Mouse (Mus musculus) cerebellum, postnatal 14 days (tissue): ENCODE results near the gene Tap1.
"Not testable (repeated sequence)": the region's sequence is repeated elsewhere in the genome, so short reads cannot be mapped to it uniquely, and the experiment has no call there.

Experiments used
- DNase-seq, 2 experiments: peaks; one replicate each; pipeline ENCODE4 v3.0.0; 2021; ENCODE audit warnings: mixed read lengths in 2 of 2

The Tap1 gene

DNA sequence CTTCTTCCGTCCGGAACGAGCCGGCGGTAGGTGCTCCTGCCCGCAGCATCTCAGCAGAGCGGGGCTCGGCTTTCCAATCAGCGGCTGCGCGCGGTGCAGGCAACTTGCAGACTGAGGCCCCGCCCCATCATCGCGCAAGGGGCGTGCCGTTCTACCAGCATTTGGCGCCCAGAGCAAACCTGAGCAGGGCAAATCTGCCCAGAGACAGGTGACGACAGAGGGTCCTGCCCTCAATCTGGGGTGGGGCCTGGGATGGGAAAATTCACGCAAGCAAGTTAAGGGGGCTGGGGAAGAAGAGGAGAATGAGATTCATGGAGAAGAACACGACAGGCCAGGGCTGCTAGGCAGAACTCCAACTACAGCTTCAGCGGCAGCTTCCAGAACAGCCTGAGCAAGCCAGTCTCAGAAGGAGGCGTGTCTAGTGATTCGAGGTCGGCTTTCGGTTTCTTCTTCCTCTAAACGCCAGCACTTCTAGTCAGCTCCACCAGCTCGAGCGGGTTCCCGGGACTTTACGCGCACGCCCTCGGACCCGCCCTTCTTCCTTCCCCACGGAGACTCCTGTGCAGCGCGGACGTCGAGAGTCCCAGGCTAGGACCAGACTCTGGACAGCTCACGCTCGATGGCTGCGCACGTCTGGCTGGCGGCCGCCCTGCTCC lies at the start of gene Tap1, which contains the start of gene Psmb9:
Gene Tap1 (plus strand): TSS at position 293 of the 656 bp plus-strand sequence.
Gene Psmb9 (minus strand): TSS at position 504 of the 656 bp plus-strand sequence.
- DNase-seq, result peak; percentile 98 to 99

DNA sequence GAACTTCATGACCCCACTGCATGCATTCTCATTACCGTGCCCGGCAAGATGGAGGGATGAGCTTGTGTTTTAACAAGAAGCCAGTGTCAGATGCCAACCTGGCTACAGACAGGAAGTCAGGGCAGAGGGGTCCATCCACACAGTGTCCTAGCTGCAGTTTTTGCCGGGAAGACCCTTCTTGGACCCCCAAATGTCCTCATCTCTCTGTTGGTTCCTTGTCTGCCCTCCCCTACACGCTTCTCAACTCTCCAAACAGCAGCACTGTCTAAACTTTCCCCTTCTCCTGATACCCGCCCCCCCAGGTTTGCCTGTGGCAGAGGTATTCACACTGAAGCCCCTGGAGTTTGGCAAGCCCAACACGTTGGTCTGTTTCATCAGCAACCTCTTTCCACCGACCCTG lies 49.8 kb upstream of the Tap1 start:
- DNase-seq, result peak in 1 of 2 experiments; percentile 2

GRCm38 (mm10) chr17:34138655-34139054 lies 48.7 kb upstream of the Tap1 start:
- DNase-seq, result no peak

GRCm38 (mm10) chr17:34139416-34139815 lies 47.9 kb upstream of the Tap1 start:
- peak in 1 of 2 experiments; percentile 14 for DNase-seq

GRCm38 (mm10) chr17:34140240-34140639 lies 47.1 kb upstream of the Tap1 start:
- no peak for DNase-seq

DNA sequence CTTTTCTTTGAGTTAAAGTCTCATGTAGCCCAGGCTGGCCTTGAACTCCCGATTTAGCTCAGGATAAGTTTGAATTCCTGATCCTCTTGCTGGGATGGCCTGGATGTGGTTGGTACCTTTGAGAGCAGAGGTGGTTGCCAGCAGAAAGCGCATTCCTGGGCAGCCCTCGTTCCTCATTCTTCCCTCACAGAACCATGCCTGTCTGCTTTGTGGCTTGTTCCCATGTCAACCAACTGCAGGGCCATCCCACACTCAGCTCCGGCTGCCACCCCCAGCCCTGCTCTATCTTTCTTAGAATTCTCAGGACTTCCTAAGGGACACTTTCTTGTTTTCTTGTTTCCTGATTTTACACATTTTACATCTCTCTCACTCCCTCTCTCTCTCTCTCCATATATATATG lies 45.9 kb upstream of the Tap1 start:
- DNase-seq, result no peak

- no peak for DNase-seq
Observed at GRCm38 (mm10) chr17:34142456-34143010, 44.8 kb upstream of the Tap1 start.

GRCm38 (mm10) chr17:34143033-34143432 lies 44.3 kb upstream of the Tap1 start, which contains the start of gene H2-DMb2:
TSS of gene H2-DMb2 (plus strand) at chr17:34143307.
- DNase-seq, result no peak

DNA sequence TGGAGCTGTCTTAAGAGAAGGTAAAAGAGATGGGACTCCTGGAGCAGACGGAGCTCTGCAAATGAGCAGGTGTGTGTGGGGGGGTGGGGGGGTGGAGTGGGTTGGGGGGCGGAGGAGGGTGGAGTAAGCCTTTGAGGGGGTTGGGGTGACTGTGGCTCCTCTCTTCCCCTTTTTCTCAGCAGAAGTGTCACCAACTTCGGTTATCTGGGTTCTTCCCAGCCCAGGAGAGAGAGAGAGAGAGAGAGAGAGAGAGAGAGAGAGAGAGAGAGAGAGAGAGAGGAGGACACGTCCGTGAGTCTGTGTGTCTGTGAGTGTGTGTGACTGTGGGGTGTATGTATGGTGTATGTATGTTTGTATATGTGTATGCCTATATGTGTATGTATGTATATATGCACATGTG lies 43.9 kb upstream of the Tap1 start:
- DNase-seq, result no peak

DNA sequence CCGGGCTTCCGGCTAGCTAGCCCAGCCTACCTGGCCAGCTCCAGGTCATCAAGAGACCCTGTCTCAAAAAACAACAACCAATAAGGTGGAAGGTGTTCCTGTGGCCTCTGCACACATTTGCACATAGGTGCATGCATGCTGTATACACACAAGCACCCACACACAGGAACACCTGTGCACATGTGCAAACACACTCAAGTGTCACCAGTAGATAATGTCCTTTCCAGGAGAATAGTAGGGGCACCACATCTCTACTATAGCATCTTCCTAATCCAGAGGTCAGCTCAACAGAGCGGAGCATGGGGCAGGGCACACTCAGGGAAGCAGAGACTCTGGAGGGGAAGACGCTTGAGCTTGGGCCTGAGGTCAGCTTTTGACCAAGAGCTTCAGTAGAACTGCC lies 43.1 kb upstream of the Tap1 start:
- not testable (repeated sequence) for DNase-seq

DNA sequence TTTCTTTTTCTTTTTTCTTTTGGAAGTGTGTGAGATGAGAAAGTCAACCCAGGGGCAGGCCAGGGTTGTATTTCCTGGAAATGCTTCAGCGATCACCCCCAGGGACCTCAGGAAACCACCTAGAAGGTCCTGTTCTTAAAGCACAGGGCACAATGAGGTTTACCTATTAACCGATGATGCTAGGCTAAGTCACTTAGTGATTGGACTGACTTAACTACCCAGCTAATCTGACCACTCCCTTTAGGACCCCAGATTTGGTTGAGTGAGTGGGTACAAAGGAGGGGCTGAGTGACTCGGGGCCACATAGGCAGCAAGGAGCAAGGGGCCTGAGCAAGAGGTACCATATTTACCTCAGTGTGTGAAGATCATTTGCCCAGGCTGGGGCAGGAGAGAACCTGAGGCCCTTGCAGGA lies 42.4 kb upstream of the Tap1 start:
- DNase-seq, result no peak

DNA sequence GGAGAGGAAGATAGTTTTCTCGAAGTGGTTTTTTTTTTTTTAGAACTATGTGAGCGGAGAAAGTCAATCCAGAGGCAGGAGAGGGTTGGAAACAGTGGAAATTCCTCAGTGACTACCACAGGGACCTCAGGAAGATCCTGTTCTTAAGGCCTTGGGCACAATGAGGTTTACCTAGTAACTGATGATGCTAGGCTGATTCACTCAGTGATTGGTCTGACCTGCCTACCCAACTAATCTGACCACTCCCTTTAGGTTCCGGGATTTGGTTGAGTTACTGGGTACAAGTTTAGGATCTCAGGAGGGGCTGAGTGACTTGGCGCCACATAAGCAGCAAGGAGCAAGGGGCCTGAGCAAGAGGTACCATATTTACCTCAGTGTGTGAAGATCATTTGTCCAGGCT lies 34.4 kb upstream of the Tap1 start, which contains the start of gene H2-DMb1:
Gene H2-DMb1 (plus strand): TSS at position 150 of the 400 bp plus-strand sequence.
- peak; percentile 47 to 53 for DNase-seq

DNA sequence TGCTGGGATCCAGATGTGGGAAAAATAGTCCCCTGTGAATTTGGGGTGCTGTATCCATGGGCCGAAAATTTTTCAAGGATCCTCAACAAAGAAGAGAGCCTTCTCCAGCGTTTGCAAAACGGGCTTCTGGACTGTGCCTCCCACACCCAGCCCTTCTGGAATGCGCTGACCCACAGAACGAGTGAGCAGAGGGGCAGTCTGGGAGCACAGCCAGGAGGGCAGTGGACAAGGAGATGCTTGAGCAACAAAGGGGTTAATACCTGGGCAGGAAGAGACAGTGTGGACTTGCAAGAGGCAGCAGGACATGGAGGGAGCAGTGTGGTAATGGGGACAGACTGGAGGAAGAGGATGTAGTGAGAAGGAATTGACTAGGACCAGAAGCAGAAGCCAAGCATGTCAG lies 31.8 kb upstream of the Tap1 start:
- DNase-seq, result no peak

- no peak for DNase-seq
Observed at GRCm38 (mm10) chr17:34164202-34164895, 23.0 kb upstream of the Tap1 start.

GRCm38 (mm10) chr17:34165033-34165730 lies 22.2 kb upstream of the Tap1 start:
- DNase-seq, result no peak

DNA sequence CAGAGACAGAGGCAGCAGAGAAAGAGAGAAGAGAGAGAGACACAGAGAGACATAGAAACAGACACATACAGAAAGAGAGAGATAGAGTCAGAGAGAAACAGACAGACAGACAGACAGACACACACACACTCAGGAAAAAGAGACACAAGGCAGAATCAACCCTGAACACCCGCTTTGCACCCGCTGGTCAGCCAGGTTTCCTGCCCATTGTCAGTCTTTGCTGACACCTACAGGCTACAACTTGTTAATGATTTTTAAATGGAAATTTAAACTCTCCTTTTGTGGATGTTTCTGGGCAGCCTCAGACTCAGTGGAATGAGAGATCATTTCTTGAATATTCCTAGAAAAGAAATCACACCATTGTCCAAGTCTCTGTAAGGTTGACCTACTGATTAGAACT lies 18.1 kb upstream of the Tap1 start:
- DNase-seq, result peak; percentile 57 to 66

DNA sequence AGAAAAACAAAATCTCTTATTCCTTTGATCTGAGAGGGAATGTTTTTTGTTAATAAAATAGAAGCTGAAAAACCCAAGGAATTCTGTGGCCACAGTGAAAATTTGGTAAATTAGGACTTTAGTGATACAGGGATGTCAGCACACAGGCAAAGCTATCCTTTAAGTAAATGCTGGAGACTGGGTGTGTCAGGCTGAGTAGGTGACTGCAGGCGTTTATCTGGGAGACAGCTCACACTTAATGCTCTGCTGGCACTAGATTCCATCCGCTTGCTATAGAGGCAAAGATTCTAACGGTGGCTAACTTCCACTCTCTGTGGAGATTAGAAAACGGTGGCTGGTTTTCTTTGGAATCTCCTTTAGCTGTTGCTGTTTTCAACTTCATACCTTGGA lies 16.9 kb upstream of the Tap1 start:
- DNase-seq, result no peak

GRCm38 (mm10) chr17:34170877-34171498 lies 16.4 kb upstream of the Tap1 start:
- DNase-seq, result peak; percentile 89 to 90

DNA sequence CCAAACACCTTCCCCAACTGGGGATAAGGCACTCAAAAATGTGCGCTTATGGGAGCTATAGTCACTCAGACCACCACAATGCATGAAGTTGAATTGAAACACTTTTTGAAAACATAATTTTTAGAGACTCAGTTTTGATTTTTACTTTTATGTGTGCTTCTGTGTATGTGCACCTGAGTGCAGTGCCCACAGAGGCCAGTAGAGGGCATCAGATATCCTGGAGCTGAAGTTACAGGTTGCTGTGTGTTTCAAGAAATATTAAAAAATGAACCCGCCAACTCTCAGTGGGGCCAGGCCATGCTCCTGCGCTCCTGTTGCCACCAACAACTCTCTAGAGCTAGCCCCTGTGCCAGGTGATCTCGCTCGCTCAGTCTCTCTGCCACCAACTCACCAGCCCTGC lies 14.8 kb upstream of the Tap1 start:
- DNase-seq, result peak in 1 of 2 experiments; percentile 20

GRCm38 (mm10) chr17:34174075-34174474 lies 13.3 kb upstream of the Tap1 start:
- DNase-seq, result no peak

GRCm38 (mm10) chr17:34177179-34177578 lies 10.2 kb upstream of the Tap1 start:
- DNase-seq, result no peak

DNA sequence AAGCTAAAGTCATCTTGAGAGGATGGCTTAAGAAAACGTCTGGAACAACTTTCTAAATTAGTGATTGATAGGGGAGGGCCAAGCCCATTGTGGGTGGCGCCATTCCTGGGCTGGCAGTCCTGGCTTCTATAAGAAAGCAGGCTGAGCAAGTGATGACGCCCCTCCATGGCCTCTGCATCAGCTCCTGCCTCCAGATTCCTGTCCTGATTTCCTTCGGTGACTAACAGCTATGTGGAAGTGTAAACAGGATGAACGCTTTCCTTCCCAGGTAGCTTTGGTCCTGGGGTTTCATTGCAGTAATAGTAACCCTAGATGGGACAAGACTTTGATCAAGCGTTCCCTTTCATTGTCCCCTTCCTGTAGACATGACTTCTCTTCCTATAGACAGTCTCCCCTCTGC lies 8.3 kb upstream of the Tap1 start:
- no peak for DNase-seq
